Mouse (Mus musculus): Measurements from ENCODE around the gene Ces1c.

- TF ChIP-seq CTCF (IDR thresholded peaks at IDR 0.05; ENCODE audit: extremely low read depth, insufficient read length, insufficient replicate concordance, low read depth, low read length) = peak; percentile 49; the same call in 1 of the 2 replicates
- TF ChIP-seq POLR2A (IDR thresholded peaks at IDR 0.05; ENCODE audit: low read depth, low read length) = no peak
Observed at GRCm38 (mm10) chr8:93059185-93059584, 71.9 kb downstream of the Ces1c start.
